Mouse (Mus musculus) small intestine, adult 2 months (tissue): Measurements from ENCODE around the gene Cbx4. TPM values are rescaled to one million over a fixed set of nuclear protein-coding genes. Genes with fewer than 3 reads are reported as not detected.

Experiments
- H3K27ac ChIP-seq: fragments of 200-500 bp; 2 replicates; pipeline ENCODE4 v1.5.1; 2012; ENCODE audit warnings: low read depth, low read length, control low read depth, inconsistent platforms; ENCODE audit not compliant: insufficient read depth
- H3K27me3 ChIP-seq: fragments of 200-500 bp; 2 replicates; pipeline ENCODE4 v1.6.1; 2012; ENCODE audit warnings: mild to moderate bottlenecking, moderate library complexity, low read length, inconsistent platforms; ENCODE audit not compliant: control insufficient read depth, insufficient read depth
- H3K36me3 ChIP-seq: fragments of 200-500 bp; 2 replicates; pipeline ENCODE4 v1.6.1; 2012; ENCODE audit warnings: mild to moderate bottlenecking, low read length, control low read depth, inconsistent platforms; ENCODE audit not compliant: control insufficient read depth, insufficient read depth
- H3K4me1 ChIP-seq: fragments of 200-500 bp; 2 replicates; pipeline ENCODE4 v1.6.1; 2012; ENCODE audit warnings: low read length, inconsistent platforms, mixed read lengths; ENCODE audit not compliant: control insufficient read depth, insufficient read depth, insufficient read length
- H3K4me3 ChIP-seq: fragments of 200-500 bp; 2 replicates; pipeline ENCODE4 v1.5.1; 2012; ENCODE audit warnings: low read depth, mild to moderate bottlenecking, control low read depth, inconsistent platforms, low read length, moderate library complexity
- CTCF ChIP-seq: fragments of 200-500 bp; IDR thresholded peaks from 2 replicates; pipeline ENCODE4 v1.5.1; 2012; ENCODE audit warnings: low read depth, mild to moderate bottlenecking, control low read depth, inconsistent platforms, low read length, moderate library complexity, mixed read lengths; ENCODE audit not compliant: insufficient replicate concordance, insufficient read length; ENCODE audit errors: extremely low read depth
- POLR2A ChIP-seq: fragments of 200-500 bp; IDR thresholded peaks from 2 replicates; pipeline ENCODE4 v1.6.1; 2012; ENCODE audit warnings: low read depth, mild to moderate bottlenecking, control low read depth, inconsistent platforms, low read length, moderate library complexity
- WGBS: fragments of 180-500 bp; shearing (Covaris S2); methylation state at CpG from one replicate; pipeline ENCODE4 v1.1.7; 2018; 5-methylcytosine and 5-hydroxymethylcytosine counted together
- polyA plus RNA-seq: library from polyadenylated mRNA; depleted of rRNA; stranded (reverse); fragments of >200 nt; gene quantifications from 2 replicates; pipeline ENCODE4 v1.2.3, GENCODE M21; 2012; rRNA removed

Cbx4 gene
- 4.2 and 7.6 TPM in 2 replicates for polyA plus RNA-seq

DNA sequence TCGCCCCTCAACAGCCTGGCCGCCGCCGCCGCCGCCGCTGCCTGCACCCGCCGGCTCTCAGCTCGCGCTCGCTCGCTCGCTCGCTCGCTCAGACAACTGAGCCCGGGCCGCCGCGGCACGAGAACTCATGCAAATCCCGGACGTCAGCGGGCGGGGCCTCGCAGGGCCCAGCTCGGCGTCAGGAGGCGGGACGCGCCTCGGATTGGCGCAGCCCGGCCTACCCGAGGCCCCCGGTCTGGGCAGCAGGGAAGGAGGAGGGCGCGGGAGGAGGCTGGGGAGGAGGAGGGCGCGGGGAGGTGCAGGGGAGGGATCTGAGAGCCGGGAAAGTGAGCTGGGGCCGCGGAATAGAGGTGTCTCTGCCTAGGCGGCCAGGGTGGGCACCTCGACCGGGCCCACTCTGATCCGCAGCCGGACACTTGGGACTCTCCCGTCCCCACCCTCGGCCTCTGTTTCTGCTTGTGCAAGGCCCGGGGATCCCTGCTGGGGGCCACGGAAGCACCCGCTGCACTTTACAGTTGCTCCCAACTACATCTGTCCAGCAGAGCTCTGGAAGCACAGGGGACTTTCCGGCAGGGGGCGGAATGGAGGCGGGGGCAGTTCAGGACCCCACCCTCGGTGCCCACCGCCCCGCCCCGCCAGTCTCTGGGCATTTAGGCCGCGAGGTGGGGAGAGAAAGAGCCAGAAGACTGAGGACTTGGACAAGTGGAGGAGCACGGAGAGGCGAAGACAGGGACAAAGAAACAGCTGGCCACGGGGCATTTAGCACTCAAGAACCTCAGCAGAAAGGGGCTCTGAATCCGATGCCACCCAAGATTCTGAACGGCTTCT, at the start of gene Cbx4:
Gene Cbx4 (minus strand): TSS at position 78 of the 828 bp plus-strand sequence.
- H3K4me3 ChIP-seq = peak within 1 kb of the TSS; percentile 86
- peak within 1 kb of the TSS; percentile 83 for H3K27ac ChIP-seq
- peaks cover 37% of the 10 kb centered on the region for H3K27me3 ChIP-seq
- peaks cover 45% of the 10 kb centered on the region for H3K4me1 ChIP-seq
- TF ChIP-seq POLR2A (peak; percentile 95), CTCF (no peak)
- H3K36me3 ChIP-seq = peaks cover 6% of the 10 kb centered on the region
- 2% methylated on average over 67 of the region's 67 CpGs for whole genome bisulfite sequencing

DNA sequence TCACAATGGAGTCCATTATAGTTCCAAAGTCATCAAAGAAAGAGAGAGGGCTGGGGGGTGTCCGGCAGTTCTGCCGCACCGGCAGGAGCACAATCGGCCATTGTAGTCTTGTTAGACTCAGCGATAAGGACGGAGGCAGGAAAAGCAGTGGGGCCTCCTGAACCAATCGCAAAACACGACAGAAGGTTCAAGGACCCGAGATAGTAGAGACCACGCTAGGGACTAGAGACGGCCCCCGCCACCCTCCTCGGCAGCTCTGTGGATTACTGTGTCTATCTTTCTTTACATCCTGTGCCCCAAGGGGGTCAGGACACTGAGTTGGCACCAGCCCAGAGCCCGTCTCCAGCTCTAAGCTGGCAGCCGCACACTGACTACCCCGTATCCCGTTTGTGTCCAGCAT, 48.6 kb upstream of the Cbx4 start:
- no peak overlapping the region for H3K4me3 ChIP-seq
- H3K27ac ChIP-seq = no peak overlapping the region
- no peaks in the 10 kb centered on the region for H3K36me3 ChIP-seq
- TF ChIP-seq CTCF = no peak
- TF ChIP-seq POLR2A = no peak
- 17% methylated on average over 17 of the region's 17 CpGs for WGBS
- no peaks in the 10 kb centered on the region for H3K27me3 ChIP-seq
- H3K4me1 ChIP-seq = peaks cover 14% of the 10 kb centered on the region

GRCm38 (mm10) chr11:119133437-119134221, 47.6 kb upstream of the Cbx4 start:
- H3K27me3 ChIP-seq = no peaks in the 10 kb centered on the region
- WGBS = 36% methylated on average over 5 of the region's 5 CpGs
- peaks cover 21% of the 10 kb centered on the region for H3K4me1 ChIP-seq
- H3K4me3 ChIP-seq = no peak overlapping the region
- no peak overlapping the region for H3K27ac ChIP-seq
- H3K36me3 ChIP-seq = no peaks in the 10 kb centered on the region
- TF ChIP-seq POLR2A (no peak), CTCF (no peak)

GRCm38 (mm10) chr11:119132198-119133035, 46.4 kb upstream of the Cbx4 start:
- 84% methylated on average over 14 of the region's 14 CpGs for WGBS
- H3K4me1 ChIP-seq = peaks cover 31% of the 10 kb centered on the region

DNA sequence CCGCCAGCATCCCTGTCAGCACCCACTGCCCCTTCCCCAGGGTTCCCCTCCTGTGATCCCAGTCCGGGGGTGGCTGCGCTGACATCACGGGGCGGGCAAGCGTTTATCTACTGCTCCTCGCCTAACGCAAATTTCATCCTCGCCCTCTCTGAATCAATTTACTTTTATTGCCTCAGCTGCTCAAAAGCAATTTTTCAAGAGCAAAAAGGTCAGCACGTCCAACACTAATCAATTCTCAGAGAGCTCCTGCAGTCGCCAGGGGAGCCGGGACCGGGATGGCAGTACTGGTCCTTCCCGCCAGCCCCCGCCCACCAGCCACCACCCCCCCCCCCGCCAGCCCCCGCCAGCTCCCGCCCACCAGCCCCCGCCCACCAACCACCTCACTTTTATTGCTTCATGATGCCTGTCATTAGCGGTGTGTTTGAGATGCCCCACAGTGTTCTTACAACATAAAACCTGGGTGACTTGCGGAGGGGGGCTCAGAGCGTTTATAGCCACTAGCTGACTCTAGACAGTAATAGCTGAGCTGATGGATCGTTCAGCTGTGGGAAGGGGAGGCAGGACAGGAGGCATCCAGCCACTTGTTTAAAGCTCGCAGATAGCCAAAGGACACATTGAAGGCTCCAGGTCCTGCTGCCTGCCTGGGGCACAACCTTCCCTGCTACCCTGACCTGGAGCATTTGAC, 44.2 kb upstream of the Cbx4 start:
- H3K36me3 ChIP-seq = no peaks in the 10 kb centered on the region
- H3K4me3 ChIP-seq = no peak overlapping the region
- H3K27ac ChIP-seq = no peak overlapping the region
- 12% methylated on average over 24 of the region's 24 CpGs for WGBS
- no peaks in the 10 kb centered on the region for H3K27me3 ChIP-seq
- TF ChIP-seq POLR2A = no peak
- TF ChIP-seq CTCF = no peak
- H3K4me1 ChIP-seq = peaks cover 46% of the 10 kb centered on the region

More at GRCm38 (mm10) chr11:119132198-119133035, 46.4 kb upstream of the Cbx4 start:
- H3K36me3 ChIP-seq = no peaks in the 10 kb centered on the region
- TF ChIP-seq POLR2A (no peak), CTCF (no peak)
- H3K27me3 ChIP-seq = no peaks in the 10 kb centered on the region
- H3K4me3 ChIP-seq = no peak overlapping the region
- H3K27ac ChIP-seq = no peak overlapping the region

GRCm38 (mm10) chr11:119129281-119130058, 43.4 kb upstream of the Cbx4 start:
- Histone ChIP-seq H3K4me3 (no peak overlapping the region), H3K4me1 (peaks cover 42% of the 10 kb centered on the region), H3K27ac (no peak overlapping the region), H3K36me3 (no peaks in the 10 kb centered on the region), H3K27me3 (no peaks in the 10 kb centered on the region)
- 65% methylated on average over 18 of the region's 18 CpGs for WGBS
- TF ChIP-seq POLR2A (no peak), CTCF (no peak)
